Mouse (Mus musculus) neutrophil, adult 5-6 weeks (primary cell): ENCODE measurements around the gene Tnfsf15. TPM values are rescaled to one million over a fixed set of nuclear protein-coding genes. Genes with fewer than 3 reads are reported as not detected.

Experiments
- ATAC-seq: fragments of 151-379, 151-347 bp; 2 replicates; pipeline ENCODE4 v1.8.0; 2017; ENCODE audit warnings: mild to moderate bottlenecking, moderate TSS enrichment; ENCODE audit not compliant: insufficient number of reproducible peaks, poor library complexity, low FRiP score, severe bottlenecking; ENCODE audit errors: extremely low read depth
- total RNA-seq: library from RNA; stranded (forward); fragments of 200-1000 nt; gene quantifications from 2 replicates; pipeline ENCODE4 v1.2.3, GENCODE M21; 2017

Tnfsf15 gene
- total RNA-seq, 1 experiment from 2014 or later, result not detected

GRCm38 (mm10) chr4:63743660-63744059 lies 1.3 kb downstream of the Tnfsf15 start:
- no peak for ATAC-seq

- no peak for ATAC-seq
Observed at GRCm38 (mm10) chr4:63742763-63743371, 2.0 kb downstream of the Tnfsf15 start.

DNA sequence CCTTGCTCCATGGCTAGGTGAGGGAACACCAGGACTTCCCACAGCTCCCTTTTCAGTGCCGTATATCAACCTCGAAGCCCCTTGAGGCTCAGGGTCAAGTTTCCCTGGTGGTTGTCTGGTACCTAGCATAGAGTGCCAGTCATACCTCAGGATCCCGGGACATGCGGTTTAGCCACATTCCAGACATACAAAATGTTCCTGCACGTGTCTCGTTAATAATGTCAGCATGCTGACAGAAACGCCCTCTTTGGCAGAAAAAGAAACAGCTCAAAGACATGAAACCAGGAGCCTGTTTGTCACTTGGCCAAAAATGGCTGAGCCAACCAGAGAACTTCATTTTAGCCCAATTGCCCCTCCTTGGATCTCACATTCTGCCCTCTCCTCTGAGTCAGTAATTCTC lies 2.8 kb downstream of the Tnfsf15 start:
- no peak for ATAC-seq

GRCm38 (mm10) chr4:63740761-63741160 lies 4.2 kb downstream of the Tnfsf15 start:
- no peak for ATAC-seq

DNA sequence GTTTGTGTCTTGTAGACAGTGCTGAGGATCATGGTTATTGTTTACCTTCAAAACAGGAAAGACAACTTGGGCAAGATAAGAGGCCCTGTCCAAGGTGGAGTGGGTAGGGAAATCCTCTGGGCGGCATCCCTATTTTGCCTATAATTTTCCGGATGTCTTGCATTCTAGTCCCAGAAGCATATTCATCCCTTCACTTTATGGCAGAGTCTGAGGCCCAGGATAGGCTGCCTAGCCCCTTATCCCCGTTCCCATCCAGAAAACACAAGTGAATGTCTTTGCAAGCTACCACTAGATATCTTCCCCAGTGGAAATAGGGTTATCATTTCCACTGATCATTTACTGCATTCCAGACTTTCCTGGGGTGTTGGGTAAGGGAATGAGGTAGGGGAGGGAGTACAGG lies 4.9 kb downstream of the Tnfsf15 start:
- no peak for ATAC-seq

DNA sequence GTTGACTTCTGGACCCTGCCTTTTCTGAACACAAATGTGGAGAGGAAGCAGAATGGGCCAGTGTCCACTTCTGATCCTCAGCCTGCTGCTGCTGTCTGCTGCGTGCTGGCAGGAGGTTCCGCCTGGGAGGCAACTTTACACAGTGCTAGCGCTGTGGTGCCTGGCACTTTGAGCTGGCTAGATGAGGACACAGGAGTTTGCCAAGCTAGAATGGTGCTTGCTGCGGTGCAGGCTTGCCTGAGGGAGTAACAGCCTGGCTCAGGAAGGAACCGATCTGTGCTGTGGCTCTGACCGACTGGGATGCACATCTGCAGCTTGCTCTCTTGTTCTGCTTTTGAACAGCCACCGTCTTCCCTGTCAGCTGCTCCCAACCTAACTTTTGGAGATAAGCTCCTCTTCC lies 5.4 kb downstream of the Tnfsf15 start:
- ATAC-seq, result 0 out of 2 replicates have a peak, but pooled peaks have one; percentile 6

DNA sequence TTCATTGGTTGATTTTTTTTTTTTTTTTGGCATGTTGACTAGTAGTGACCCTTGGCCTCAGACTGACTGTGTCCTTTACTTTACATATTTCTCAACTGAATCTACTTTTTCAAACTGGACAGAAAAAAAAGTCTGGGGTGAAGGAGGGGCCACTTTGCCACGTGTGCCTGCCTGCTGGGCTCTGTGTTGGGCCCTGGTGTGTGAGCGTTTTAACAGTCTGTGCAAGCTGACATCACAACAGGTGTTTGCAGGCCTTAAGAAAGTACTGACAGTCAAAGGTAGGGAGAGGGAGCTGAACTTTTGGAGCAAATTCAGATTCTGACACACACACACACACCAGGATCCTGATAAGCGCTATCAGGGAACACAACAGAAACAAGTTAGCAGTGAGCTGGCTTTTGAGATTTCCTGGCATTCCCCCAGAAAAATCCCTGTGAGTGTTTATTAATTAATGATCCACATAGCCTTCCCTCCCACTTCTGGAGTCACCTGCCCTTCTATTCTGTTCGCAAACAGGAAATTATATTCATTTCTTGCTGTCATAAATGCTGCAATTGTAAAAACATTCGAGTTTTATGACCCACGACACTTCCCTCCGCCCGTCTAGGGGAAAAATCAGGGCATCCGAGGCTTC lies 6.4 kb downstream of the Tnfsf15 start:
- no peak for ATAC-seq

DNA sequence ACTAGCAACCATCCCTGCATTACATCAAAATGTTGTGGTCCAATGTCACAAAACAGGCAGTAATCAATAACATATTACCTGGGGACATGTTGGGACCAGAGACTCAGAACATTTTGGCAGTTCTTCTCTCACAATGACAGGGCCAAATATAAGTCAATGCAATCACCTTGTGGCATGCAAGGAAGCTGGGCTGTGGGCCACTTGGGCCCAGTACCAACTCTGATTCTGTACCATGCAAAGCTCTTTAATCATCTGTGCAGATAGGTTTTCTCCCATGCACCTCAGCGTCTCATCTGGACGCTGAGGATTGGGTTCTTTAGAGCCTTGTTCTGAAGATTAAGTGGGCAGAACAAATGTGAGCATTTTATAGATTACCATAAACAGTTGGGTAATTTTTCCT lies 13.6 kb downstream of the Tnfsf15 start:
- no peak for ATAC-seq

DNA sequence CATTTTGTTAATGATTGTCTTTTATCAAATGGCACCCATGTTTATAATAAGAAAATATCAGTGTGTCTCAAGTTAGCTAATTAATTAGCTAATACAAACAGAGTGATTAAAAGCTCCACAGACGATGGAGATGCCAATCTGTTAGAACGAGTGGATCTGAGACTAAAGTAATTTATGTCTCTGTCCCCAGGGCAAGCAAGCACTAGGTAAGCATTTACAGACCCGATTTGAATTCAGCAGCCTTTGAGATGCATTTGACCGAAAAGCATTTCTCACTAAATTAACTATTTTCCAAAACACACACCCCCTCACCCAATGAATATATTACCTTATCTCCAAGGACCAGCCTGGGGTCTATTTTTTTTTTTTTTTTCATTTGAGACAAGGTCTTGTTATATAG lies 18.2 kb downstream of the Tnfsf15 start:
- ATAC-seq, result no peak

DNA sequence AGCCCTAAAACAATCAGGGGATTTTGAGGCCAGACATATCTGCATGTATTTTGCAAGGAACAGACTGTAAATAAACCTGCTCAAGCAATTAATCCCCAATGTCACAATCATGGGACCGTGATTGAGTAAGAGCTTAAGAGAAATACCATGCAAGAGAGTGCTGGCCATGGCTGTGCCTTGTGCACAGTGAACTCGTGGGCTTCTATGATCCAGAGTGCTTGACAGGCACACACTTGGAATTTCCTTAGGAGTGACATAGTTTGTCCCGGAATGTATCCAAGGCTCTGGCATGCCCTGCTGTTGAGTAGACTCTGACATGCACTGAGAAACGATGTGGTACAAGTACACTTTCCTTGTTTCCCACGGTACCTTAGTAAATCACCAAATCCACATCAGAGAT lies 18.9 kb downstream of the Tnfsf15 start:
- ATAC-seq, result no peak

- ATAC-seq, result no peak
Observed at GRCm38 (mm10) chr4:63717922-63718643, 26.8 kb downstream of the Tnfsf15 start.

DNA sequence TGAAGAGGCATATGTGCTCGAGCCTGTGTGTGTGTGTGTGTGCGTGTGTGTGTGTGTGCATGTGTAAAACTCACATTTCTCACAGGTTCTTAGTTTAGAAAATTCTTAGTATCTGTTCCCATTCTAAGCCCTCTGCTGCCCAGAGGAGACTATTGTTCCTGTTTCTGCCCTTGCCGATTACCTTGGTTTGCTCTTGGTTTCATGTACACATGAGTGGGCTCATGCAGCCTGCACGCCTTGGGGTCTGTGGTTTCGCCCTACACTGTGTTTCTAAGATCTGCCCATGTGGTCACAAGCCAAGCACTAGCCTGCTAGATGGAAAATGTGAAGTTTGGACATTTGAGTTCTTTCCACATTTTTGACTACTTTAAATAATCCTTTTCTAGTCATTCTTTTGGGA lies 33.0 kb downstream of the Tnfsf15 start:
- no peak for ATAC-seq

DNA sequence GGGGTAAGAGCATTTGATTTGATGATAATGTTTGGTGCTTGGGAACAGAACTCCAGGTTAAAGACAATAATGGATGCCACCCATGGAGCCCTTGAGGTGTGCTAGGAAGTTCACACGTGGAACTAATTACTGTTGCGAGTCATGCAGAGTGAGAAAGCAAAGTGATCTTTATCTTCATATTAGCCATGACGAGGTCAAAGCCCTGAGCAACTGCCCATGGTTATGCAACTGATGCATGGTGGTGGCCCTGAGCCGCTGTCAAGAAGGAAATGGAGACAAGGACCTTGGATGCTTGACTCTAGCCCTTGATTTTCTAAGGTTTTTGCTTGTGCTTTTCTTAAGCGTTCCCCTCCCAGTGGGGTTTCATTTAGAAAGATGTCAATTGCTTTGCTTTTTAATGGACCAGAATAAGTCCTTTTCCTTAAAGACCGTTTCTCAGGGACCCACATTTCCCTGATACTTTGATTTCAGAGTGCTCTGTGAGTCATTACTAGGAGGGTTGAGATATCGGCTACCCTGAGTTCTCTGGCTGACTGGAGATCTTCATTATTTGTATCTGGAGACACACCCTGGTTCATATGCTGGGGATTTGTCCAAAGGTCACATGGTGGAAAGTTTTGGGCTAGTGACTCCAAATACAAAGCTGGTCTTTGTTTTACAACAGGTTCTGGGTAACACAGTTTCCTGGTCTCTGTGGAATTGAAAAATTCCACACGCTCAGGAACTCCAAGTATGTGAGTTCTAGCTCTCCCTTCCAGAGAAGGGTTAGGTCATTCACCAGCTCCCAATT lies 34.3 kb downstream of the Tnfsf15 start:
- ATAC-seq, result no peak

DNA sequence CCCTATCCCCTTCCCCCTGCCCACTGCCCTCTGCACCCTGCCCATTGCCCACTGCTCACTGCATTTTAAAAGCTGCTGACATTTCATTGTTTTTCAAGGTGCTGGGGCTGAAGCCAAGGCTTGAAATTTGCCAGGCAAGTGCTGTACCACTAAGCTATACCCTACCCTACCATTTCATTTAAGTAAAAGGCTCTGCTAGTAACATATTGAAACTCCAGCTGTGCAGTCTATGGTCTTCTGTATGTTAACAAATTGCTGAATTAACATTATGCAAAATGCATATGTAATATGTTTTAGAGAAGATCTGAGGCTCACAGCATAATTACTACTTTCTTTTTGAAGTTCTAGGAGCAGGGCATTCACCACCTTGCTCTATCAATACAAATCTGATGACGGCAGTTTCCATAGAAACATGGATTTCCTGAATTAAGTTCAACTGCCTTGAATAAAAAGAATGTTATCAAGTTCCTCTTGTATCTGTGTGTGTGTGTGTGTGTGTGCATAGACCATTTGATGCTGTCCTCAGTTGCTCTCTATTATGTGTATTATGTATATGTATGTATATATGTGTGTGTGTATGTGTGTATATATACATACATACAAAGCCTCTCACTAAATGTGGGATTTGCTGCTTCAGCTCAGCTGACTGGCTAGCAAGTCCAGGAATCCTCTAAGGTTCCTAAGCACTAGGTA lies 38.5 kb downstream of the Tnfsf15 start:
- no peak for ATAC-seq

DNA sequence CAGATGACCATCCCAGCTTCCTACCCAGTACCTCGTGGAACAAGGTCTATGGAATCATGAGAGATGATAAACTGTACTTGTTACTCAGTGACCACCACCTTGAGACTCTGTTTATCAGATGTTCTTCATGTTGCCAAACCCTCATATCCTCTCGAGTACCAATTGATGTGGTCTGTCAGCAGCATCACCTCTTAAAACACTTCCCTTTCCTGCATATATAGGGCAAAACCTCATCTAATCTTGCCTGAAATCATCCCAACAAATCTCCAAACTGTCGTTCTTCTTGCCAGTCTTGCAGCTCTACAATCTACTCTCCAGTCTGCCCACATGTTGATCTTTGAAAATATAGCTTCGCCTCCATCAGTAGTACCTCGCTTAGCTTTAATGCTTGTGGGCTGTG lies 40.7 kb downstream of the Tnfsf15 start:
- no peak for ATAC-seq

- ATAC-seq, result no peak
Observed at GRCm38 (mm10) chr4:63703686-63704085, 41.2 kb downstream of the Tnfsf15 start.

DNA sequence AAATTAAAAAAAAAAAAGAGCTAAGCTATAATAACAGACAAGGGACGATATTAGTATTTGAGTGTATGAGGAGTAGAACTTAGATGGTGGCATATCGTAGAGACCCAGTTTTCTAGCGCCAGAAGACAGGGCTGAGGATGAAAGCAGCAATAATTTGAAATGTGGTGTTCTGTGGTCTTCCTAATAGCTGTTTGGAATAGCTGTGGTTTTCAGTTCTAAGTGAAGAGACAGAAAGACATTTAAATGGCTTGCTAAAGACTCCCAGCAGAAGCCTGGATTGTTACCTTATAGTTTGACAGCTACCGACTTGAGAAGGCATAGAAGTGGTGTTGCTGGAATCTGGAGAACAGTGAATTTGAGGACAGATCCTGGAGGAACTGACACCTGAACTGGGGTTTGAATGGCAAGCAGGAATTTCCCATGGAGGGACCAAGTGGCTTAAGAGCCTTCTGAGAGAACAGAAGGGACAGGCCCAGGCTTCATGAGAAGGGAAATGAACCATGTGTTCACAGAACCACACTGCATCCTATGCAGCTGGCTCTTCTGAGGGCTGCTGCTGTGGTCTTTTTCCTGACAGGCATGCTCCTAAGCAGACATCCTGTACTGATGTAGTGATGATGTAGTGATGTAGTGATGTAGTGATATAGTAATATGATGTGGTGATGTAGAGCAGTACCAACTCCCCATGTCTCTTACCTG lies 42.8 kb downstream of the Tnfsf15 start:
- no peak for ATAC-seq

GRCm38 (mm10) chr4:63699749-63700148 lies 45.2 kb downstream of the Tnfsf15 start:
- no peak for ATAC-seq
